Mouse (Mus musculus) liver, embryonic 14.5 days (tissue): ENCODE results near the gene Acp7.

Experiments
- CTCF ChIP-seq: IDR thresholded peaks from 2 replicates; pipeline ENCODE4 v1.5.1; 2016; ENCODE audit warnings: antibody characterized with exemption, low read depth, control low read depth
- EP300 ChIP-seq: IDR thresholded peaks from 2 replicates; pipeline ENCODE4 v1.6.1; 2016; ENCODE audit warnings: antibody characterized with exemption, low read depth

DNA sequence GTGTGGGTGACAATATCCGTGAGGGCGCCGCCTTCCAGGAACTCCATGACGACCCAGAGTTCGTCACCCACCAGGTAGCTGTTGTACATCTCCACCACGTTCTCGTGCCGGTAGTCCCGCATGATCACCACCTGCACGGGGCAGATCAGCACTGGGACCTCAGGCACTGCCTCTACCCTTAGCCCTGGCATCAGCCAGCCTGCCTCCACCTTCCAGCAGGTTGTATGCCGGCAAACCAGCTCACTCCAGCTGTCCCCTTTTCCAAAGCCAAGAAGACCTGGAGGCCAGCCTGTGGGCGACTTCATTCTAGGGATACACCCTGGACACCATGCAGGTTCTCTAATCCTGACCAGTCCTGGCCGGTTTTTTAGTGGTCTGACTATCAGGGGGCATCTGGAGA is 68.2 kb downstream of the Acp7 start:
- TF ChIP-seq CTCF (no peak), EP300 (no peak)
